Mouse (Mus musculus): ENCODE results near the gene Cnnm1. TPM values are rescaled to one million over a fixed set of nuclear protein-coding genes. Genes with fewer than 3 reads are reported as not detected.
"Not testable (repeated sequence)": the region's sequence is repeated elsewhere in the genome, so short reads cannot be mapped to it uniquely, and the experiment has no call there.

Cnnm1 gene
- polyA plus RNA-seq, 1 experiment from 2014 or later = 0.21 TPM

DNA sequence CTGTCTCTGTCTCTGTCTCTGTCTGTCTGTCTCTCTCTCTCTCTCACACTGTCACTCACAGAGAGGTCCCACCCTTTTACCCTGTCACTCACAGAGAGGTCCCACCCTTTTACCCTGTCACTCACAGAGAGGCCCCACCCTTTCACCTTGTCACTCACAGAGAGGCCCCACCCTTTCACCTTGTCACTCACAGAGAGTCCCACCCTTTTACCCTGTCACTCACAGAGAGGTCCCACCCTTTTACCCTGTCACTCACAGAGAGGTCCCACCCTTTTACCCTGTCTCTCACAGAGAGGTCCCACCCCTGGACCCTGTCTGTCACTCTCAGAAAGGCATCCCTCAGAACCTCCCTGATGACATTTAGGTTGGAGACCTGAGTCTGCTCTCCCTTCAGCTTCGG lies 53.1 kb downstream of the Cnnm1 start:
- H3K27me3 ChIP-seq (replicated peaks; ENCODE audit: control insufficient read depth, insufficient read depth, low read length); H3K9me3 ChIP-seq (ENCODE audit: control insufficient read depth, low read length); H3K27ac ChIP-seq (ENCODE audit: low read depth, low read length); H3K4me3 ChIP-seq (ENCODE audit: low read depth, low read length); H3K9ac ChIP-seq (ENCODE audit: low read depth, low read length); H3K36me3 ChIP-seq (ENCODE audit: control insufficient read depth, insufficient read depth, low read length); H3K4me2 ChIP-seq; ATAC-seq (replicated peaks; ENCODE audit: low FRiP score); DNase-seq (ENCODE audit: low spot score): not testable (repeated sequence)
- H3K4me1 ChIP-seq (replicated peaks; ENCODE audit: control insufficient read depth, insufficient read depth, low read length) = peaks cover 13% of the 10 kb centered on the region
- WGBS = 75% methylated on average over 1 of the region's 1 CpGs

DNA sequence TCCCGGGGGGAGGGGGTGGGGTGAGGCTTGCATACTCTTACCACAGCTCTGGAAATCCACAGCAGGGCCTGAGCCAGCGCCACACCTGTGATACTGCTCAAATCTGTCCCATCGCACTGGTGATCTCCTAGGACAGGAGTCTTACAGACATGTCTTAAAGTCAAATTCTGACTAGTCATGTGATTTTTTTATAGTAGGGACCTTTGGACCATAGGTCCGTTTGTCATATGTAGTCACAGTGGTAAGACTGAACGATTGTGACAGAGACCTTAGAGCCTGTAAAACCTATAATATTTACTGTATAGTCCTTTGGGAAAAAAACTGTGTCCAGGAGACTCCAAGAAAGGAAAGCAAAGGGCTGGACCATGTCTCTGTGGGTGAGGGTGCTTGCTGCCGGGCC lies 53.6 kb downstream of the Cnnm1 start:
- Histone ChIP-seq H3K27me3 (replicated peaks; ENCODE audit: control insufficient read depth, insufficient read depth, low read length) (peaks cover 5% of the 10 kb centered on the region; the same call in 1 of the 2 replicates), H3K4me1 (replicated peaks; ENCODE audit: control insufficient read depth, insufficient read depth, low read length) (peaks cover 13% of the 10 kb centered on the region), H3K9me3 (ENCODE audit: control insufficient read depth, low read length) (no peaks in the 10 kb centered on the region), H3K27ac (ENCODE audit: low read depth, low read length) (no peak overlapping the region), H3K4me2 (no peak overlapping the region), H3K9ac (ENCODE audit: low read depth, low read length) (no peak overlapping the region; the same call in 1 of the 2 replicates), H3K4me3 (ENCODE audit: low read depth, low read length) (no peak overlapping the region), H3K36me3 (ENCODE audit: control insufficient read depth, insufficient read depth, low read length) (peaks cover 3% of the 10 kb centered on the region; the same call in 1 of the 2 replicates)
- no peak for ATAC-seq (replicated peaks; ENCODE audit: low FRiP score)
- 83% methylated on average over 6 of the region's 6 CpGs for WGBS
- DNase-seq (ENCODE audit: low spot score) = no peak

DNA sequence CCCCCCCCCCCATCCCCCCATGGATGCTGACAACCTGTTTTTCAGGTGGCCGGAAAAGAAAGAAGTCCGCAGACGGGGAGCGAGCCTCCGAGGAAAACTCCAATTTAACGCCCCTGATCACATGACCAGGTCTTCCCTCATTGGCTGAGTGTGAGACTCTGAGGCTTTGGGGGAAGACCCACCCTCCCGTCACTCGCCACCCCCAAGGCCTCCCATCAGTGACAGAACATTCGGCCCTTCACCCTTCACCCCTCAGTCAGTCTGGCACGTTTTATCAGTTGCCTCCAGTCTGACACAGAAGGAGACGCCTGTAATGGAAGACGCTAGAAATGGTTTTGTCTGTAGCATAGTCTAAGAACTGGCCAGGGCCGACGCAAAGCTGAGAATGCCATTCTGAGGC lies 54.7 kb downstream of the Cnnm1 start:
- H3K4me3 ChIP-seq (ENCODE audit: low read depth, low read length) = peak overlapping the region; percentile 37
- DNase-seq (ENCODE audit: low spot score) = peak; percentile 44
- peaks cover 13% of the 10 kb centered on the region for H3K4me1 ChIP-seq (replicated peaks; ENCODE audit: control insufficient read depth, insufficient read depth, low read length)
- ATAC-seq (replicated peaks; ENCODE audit: low FRiP score) = peak; percentile 88
- peak overlapping the region; percentile 63 for H3K4me2 ChIP-seq
- peak overlapping the region; percentile 71 for H3K27ac ChIP-seq (ENCODE audit: low read depth, low read length)
- H3K27me3 ChIP-seq (replicated peaks; ENCODE audit: control insufficient read depth, insufficient read depth, low read length) = peaks cover 5% of the 10 kb centered on the region; the same call in 1 of the 2 replicates
- peaks cover 6% of the 10 kb centered on the region for H3K36me3 ChIP-seq (ENCODE audit: control insufficient read depth, insufficient read depth, low read length)
- H3K9ac ChIP-seq (ENCODE audit: low read depth, low read length) = peak overlapping the region; percentile 60
- 7% methylated on average over 14 of the region's 14 CpGs for WGBS
- H3K9me3 ChIP-seq (ENCODE audit: control insufficient read depth, low read length) = no peaks in the 10 kb centered on the region

DNA sequence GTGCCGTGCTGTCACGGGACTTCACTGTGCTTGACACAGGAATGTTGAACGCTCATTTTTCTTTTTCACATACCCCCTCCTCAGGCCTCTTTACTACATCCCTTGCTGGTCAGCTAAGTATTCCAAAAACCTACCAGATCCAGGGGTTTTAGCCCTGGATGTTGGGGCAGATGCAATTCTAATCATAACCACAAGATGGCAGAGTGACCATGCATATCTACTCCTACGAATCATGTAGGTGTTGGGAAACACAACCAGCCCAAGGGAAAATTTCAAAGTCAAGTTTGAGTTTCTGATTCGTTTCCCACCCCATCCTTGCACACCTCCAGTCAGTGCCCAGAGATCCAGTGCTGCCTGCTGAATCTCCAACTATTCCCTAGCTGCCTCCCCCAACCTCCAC lies 55.6 kb downstream of the Cnnm1 start:
- peaks cover 15% of the 10 kb centered on the region for H3K36me3 ChIP-seq (ENCODE audit: control insufficient read depth, insufficient read depth, low read length)
- no peak overlapping the region; the same call in 1 of the 2 replicates for H3K4me2 ChIP-seq
- H3K9me3 ChIP-seq (ENCODE audit: control insufficient read depth, low read length) = no peaks in the 10 kb centered on the region
- H3K9ac ChIP-seq (ENCODE audit: low read depth, low read length) = no peak overlapping the region
- H3K4me3 ChIP-seq (ENCODE audit: low read depth, low read length) = no peak overlapping the region
- ATAC-seq (replicated peaks; ENCODE audit: low FRiP score) (no peak), DNase-seq (ENCODE audit: low spot score) (peak; percentile 59)
- H3K27ac ChIP-seq (ENCODE audit: low read depth, low read length) = no peak overlapping the region
- H3K4me1 ChIP-seq (replicated peaks; ENCODE audit: control insufficient read depth, insufficient read depth, low read length) = peaks cover 13% of the 10 kb centered on the region
- 23% methylated on average over 5 of the region's 5 CpGs for WGBS
- peaks cover 5% of the 10 kb centered on the region; the same call in 1 of the 2 replicates for H3K27me3 ChIP-seq (replicated peaks; ENCODE audit: control insufficient read depth, insufficient read depth, low read length)

DNA sequence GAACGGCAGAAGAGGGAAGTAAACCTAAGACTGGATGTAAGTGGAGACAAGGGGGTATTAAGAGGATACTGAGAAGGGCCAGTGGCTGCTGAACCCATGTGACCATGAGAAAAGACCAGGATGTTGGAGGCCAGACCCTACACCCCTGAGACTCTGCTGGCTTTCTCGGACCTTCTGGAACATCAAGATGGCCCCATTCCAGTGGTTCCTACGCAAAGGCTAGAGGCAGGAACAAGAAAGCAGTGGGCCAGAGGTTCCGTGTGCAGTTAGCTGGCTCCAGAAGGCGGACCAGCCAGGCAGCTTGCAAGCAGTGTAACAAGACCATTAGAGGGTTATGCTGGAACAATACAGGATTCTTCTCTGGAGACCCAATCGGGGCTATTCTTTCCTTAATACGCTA lies 57.2 kb downstream of the Cnnm1 start:
- ATAC-seq (replicated peaks; ENCODE audit: low FRiP score) (no peak), DNase-seq (ENCODE audit: low spot score) (no peak)
- WGBS = 83% methylated on average over 7 of the region's 7 CpGs
- no peak overlapping the region for H3K4me2 ChIP-seq
- H3K27ac ChIP-seq (ENCODE audit: low read depth, low read length) = no peak overlapping the region
- H3K4me3 ChIP-seq (ENCODE audit: low read depth, low read length) = no peak overlapping the region
- H3K27me3 ChIP-seq (replicated peaks; ENCODE audit: control insufficient read depth, insufficient read depth, low read length) = peaks cover 5% of the 10 kb centered on the region; the same call in 1 of the 2 replicates
- H3K9ac ChIP-seq (ENCODE audit: low read depth, low read length) = no peak overlapping the region
- peaks cover 13% of the 10 kb centered on the region for H3K4me1 ChIP-seq (replicated peaks; ENCODE audit: control insufficient read depth, insufficient read depth, low read length)
- H3K9me3 ChIP-seq (ENCODE audit: control insufficient read depth, low read length) = no peaks in the 10 kb centered on the region
- peaks cover 18% of the 10 kb centered on the region for H3K36me3 ChIP-seq (ENCODE audit: control insufficient read depth, insufficient read depth, low read length)

DNA sequence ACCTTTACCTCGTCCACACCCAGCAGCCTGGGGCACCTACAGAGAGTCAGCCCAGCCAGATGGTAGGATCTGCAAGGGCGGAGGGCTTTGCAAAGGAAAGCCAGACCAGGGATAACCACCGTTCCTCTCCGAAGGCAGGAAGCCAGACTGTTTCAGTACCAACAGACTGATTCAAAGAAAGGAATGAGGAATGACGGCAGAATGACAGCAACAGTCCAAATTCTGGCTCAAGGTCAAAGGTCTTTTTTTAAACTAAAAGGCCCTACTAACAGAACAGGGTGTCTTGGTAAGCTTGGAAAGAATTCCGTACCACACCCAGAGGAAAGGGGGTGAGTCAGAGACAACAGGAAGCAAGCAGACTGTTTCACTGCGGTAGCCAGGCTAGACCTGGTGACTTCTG lies 58.6 kb downstream of the Cnnm1 start:
- WGBS = 85% methylated on average over 7 of the region's 7 CpGs
- H3K9me3 ChIP-seq (ENCODE audit: control insufficient read depth, low read length) = no peaks in the 10 kb centered on the region
- H3K36me3 ChIP-seq (ENCODE audit: control insufficient read depth, insufficient read depth, low read length) = peaks cover 22% of the 10 kb centered on the region

DNA sequence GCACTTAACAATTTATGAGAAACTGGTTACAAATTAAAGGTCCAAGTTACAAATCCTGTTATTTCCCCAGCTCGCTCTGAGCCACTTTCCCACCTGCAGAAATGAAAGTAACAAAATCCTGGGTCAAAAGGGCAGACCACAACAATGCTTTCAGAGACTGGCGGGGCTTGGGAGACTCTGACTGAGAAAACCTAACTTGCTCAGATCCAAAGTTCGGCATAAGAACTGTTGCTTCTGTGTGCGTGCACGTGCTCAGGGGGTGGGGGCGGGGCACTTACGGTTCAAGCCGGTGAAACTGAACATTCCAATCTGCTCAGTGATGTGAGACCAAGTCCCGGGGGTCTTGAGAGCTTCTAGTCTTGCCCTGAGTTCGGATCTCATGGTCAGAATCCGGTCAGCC lies 62.4 kb downstream of the Cnnm1 start:
- Histone ChIP-seq H3K9ac (ENCODE audit: low read depth, low read length) (no peak overlapping the region), H3K27me3 (replicated peaks; ENCODE audit: control insufficient read depth, insufficient read depth, low read length) (no peaks in the 10 kb centered on the region), H3K9me3 (ENCODE audit: control insufficient read depth, low read length) (no peaks in the 10 kb centered on the region), H3K4me3 (ENCODE audit: low read depth, low read length) (no peak overlapping the region), H3K27ac (ENCODE audit: low read depth, low read length) (no peak overlapping the region), H3K4me2 (no peak overlapping the region), H3K4me1 (replicated peaks; ENCODE audit: control insufficient read depth, insufficient read depth, low read length) (no peaks in the 10 kb centered on the region), H3K36me3 (ENCODE audit: control insufficient read depth, insufficient read depth, low read length) (peaks cover 31% of the 10 kb centered on the region)
- DNase-seq (ENCODE audit: low spot score) (no peak), ATAC-seq (replicated peaks; ENCODE audit: low FRiP score) (no peak)
- 87% methylated on average over 11 of the region's 11 CpGs for whole genome bisulfite sequencing

More for the DNA sequence above, 58.6 kb downstream of the Cnnm1 start:
- H3K27me3 ChIP-seq (replicated peaks; ENCODE audit: control insufficient read depth, insufficient read depth, low read length) = peaks cover 5% of the 10 kb centered on the region; the same call in 1 of the 2 replicates
- no peak overlapping the region for H3K4me3 ChIP-seq (ENCODE audit: low read depth, low read length)
- DNase-seq (ENCODE audit: low spot score) = no peak
- no peak for ATAC-seq (replicated peaks; ENCODE audit: low FRiP score)
- no peak overlapping the region for H3K4me2 ChIP-seq
- H3K27ac ChIP-seq (ENCODE audit: low read depth, low read length) = no peak overlapping the region
- H3K9ac ChIP-seq (ENCODE audit: low read depth, low read length) = no peak overlapping the region
- peaks cover 13% of the 10 kb centered on the region for H3K4me1 ChIP-seq (replicated peaks; ENCODE audit: control insufficient read depth, insufficient read depth, low read length)

DNA sequence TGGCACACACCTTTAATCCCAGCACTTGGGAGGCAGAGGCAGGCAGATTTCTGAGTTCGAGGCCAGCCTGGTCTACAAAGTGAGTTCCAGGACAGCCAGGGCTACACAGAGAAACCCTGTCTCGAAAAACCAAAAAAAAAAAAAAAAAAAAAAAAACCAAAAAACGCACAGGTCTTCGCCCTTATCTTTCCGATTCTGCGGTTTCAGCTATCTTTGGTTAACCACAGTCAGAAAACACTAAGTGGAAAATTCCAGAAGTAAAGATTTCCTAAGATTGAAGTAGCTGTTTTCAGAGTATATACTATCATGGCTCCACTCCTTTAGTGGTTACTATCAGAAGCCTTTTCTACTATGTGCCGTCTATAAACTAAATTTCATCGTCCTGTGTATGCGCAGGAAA lies 63.4 kb downstream of the Cnnm1 start:
- H3K4me3 ChIP-seq (ENCODE audit: low read depth, low read length); ATAC-seq (replicated peaks; ENCODE audit: low FRiP score); H3K9ac ChIP-seq (ENCODE audit: low read depth, low read length); H3K4me2 ChIP-seq; H3K4me1 ChIP-seq (replicated peaks; ENCODE audit: control insufficient read depth, insufficient read depth, low read length); H3K27ac ChIP-seq (ENCODE audit: low read depth, low read length); H3K27me3 ChIP-seq (replicated peaks; ENCODE audit: control insufficient read depth, insufficient read depth, low read length); DNase-seq (ENCODE audit: low spot score); H3K9me3 ChIP-seq (ENCODE audit: control insufficient read depth, low read length): not testable (repeated sequence)
- WGBS = 71% methylated on average over 8 of the region's 9 CpGs
- peaks cover 31% of the 10 kb centered on the region for H3K36me3 ChIP-seq (ENCODE audit: control insufficient read depth, insufficient read depth, low read length)

DNA sequence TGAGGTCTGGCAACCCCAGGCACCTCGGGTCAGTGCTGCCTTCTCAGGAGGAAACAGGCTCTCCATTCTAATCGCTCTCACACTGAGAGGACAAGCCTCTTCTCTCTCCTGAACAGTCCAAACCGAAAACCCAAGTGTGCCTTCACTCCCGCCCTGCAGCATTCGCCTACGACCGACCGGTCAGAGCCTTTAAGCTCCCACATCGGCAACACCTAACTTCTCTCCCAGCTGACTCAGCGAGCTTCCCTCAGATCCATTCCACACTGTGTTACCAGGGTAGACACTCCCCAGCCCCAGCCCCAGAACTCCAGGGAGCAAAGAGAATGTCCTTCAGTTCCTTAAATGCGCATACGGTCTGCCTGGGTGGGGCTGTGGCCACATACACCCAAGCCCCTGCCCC lies 65.2 kb downstream of the Cnnm1 start:
- H3K27me3 ChIP-seq (replicated peaks; ENCODE audit: control insufficient read depth, insufficient read depth, low read length) = no peaks in the 10 kb centered on the region
- no peak for ATAC-seq (replicated peaks; ENCODE audit: low FRiP score)
- WGBS = 89% methylated on average over 12 of the region's 12 CpGs
- no peaks in the 10 kb centered on the region for H3K4me1 ChIP-seq (replicated peaks; ENCODE audit: control insufficient read depth, insufficient read depth, low read length)
- no peak overlapping the region for H3K9ac ChIP-seq (ENCODE audit: low read depth, low read length)
- DNase-seq (ENCODE audit: low spot score) = no peak
- H3K27ac ChIP-seq (ENCODE audit: low read depth, low read length) = no peak overlapping the region
- H3K9me3 ChIP-seq (ENCODE audit: control insufficient read depth, low read length) = no peaks in the 10 kb centered on the region
- no peak overlapping the region for H3K4me2 ChIP-seq
- peaks cover 23% of the 10 kb centered on the region; the same call in 1 of the 2 replicates for H3K36me3 ChIP-seq (ENCODE audit: control insufficient read depth, insufficient read depth, low read length)
- H3K4me3 ChIP-seq (ENCODE audit: low read depth, low read length) = no peak overlapping the region

Data from liver, embryonic 11.5 days (tissue).